Mouse (Mus musculus): ENCODE measurements at regions not wholly inside any gene's neighbourhood (a gene's known extent, or its start where the extent isn't known, plus 50 kb on each side); places are given as distances from the start of the nearest gene placed in this dataset.

GRCm38 (mm10) chrX:72330323-72330722 lies 55.7 kb upstream of the Gabre start:
- no peak overlapping the region for H3K4me3 ChIP-seq
- no peak overlapping the region for H3K4me2 ChIP-seq
- no peaks in the 10 kb centered on the region for H3K36me3 ChIP-seq
- no peak overlapping the region for H3K27ac ChIP-seq
- 6% methylated on average over 1 of the region's 1 CpGs for WGBS
- no peaks in the 10 kb centered on the region for H3K9me3 ChIP-seq (replicated peaks)
- H3K4me1 ChIP-seq (replicated peaks) = no peaks in the 10 kb centered on the region; the same call in 1 of the 2 replicates
- ATAC-seq (replicated peaks; ENCODE audit: insufficient number of reproducible peaks, insufficient read depth, low FRiP score, low read depth) = peak; percentile 47; the same call in 1 of the 2 replicates
- no peak overlapping the region for H3K9ac ChIP-seq
- no peaks in the 10 kb centered on the region for H3K27me3 ChIP-seq

- Histone ChIP-seq H3K27me3 (no peaks in the 10 kb centered on the region), H3K36me3 (no peaks in the 10 kb centered on the region), H3K4me3 (no peak overlapping the region), H3K9me3 (replicated peaks) (no peaks in the 10 kb centered on the region), H3K27ac (no peak overlapping the region), H3K4me2 (no peak overlapping the region), H3K9ac (no peak overlapping the region), H3K4me1 (replicated peaks) (no peaks in the 10 kb centered on the region; the same call in 1 of the 2 replicates)
- 56% methylated on average over 2 of the region's 2 CpGs for WGBS
- no peak for ATAC-seq (replicated peaks; ENCODE audit: insufficient number of reproducible peaks, insufficient read depth, low FRiP score, low read depth)
These were observed 54.2 kb upstream of the Gabre start for GRCm38 (mm10) chrX:72328822-72329221.
